Mouse (Mus musculus) gastrocnemius, postnatal 10 days (tissue): ENCODE results near the gene Mydgf. TPM values are rescaled to one million over a fixed set of nuclear protein-coding genes. Genes with fewer than 3 reads are reported as not detected.

ENCODE experiments used
- DNase-seq: peaks from one replicate; pipeline ENCODE4 v3.0.0; 2021; ENCODE audit warnings: mixed read lengths
- total RNA-seq, 2 experiments: library from RNA; stranded (reverse); gene quantifications; 2 replicates each; pipeline ENCODE4 v1.2.3; 2021

Mydgf gene
- total RNA-seq, 2 experiments from 2014 or later = 28.8 to 36.5 TPM

DNA sequence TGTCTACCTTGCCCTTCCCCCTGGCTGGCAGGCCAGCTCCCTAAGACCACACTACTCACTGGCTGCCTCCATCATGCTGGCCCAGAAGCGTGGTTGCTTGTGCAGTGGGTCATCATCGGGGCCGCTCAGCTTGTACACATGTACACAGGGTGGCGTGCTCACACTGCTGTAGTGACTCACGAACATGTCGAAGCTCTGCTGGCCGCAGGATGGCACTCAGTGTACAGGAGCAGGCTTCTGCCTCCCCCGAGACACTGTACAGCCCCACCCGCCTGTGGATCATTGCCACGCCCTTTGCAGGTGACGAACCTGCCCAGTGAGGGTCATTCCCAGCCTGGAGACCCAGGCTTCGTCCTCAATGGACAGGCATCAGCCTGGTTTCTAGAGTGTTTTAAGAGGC is 10.6 kb upstream of the Mydgf start:
- DNase-seq = no peak

DNA sequence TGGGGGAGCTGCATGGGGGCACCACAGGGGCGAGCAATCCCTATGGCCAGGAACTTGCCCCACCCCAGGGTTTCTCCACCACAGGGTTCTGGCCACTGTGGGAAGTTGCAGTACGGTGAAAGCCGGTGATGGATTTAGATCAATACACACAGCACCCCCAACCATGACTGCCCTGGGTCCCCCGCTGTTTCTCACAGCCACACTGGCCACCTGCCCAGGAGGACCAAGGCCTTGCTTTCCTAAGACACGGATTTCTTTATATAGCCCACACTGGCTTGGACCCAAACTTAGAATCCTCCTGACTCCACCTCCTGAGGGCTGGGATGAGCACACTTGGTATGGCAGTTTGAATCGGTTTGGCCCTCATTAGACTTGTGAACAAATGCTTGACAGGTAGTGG is 7.5 kb upstream of the Mydgf start:
- no peak for DNase-seq

DNA sequence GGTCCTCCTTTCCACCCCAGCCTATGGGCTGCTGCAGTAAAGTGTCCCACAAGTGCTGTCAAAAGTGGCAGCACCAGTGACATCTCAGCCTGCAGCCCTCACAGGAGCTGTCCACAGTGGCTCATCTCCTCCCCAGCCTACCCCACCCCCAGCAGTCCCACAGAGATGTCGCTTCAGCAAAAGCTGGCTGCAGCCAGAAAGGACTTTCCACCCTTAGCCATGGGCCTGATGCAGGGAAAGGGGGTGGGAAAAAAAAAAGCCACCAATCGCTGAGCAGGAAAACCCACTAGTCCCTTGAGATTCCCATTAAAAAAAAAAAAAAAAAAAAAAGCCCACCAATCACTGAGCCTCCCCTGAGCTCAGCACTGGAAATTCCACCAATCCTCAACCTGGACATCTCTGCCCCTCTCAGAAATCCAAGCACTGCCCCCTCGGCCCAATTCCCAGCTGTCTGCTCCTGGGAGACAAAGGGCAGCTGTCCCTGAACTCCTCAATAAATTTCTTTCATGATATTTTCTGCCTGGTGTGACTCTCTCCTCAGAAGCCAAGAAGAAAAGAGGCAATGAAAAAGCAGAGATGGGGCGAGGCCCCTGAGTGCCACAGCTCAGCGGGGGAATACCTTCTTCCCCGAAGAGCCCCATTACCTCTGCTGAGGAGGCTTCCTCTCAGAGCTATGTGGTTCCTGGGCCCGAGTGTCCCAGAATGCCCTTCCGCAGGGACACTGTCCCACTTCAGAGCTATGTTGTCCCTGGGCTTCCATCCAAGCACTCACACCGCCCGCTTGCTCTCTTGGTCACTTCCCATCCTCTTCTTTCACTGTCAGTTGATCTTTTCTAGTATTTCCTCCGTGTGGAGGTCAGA is 1.8 kb upstream of the Mydgf start:
- peak; percentile 63 for DNase-seq

DNA sequence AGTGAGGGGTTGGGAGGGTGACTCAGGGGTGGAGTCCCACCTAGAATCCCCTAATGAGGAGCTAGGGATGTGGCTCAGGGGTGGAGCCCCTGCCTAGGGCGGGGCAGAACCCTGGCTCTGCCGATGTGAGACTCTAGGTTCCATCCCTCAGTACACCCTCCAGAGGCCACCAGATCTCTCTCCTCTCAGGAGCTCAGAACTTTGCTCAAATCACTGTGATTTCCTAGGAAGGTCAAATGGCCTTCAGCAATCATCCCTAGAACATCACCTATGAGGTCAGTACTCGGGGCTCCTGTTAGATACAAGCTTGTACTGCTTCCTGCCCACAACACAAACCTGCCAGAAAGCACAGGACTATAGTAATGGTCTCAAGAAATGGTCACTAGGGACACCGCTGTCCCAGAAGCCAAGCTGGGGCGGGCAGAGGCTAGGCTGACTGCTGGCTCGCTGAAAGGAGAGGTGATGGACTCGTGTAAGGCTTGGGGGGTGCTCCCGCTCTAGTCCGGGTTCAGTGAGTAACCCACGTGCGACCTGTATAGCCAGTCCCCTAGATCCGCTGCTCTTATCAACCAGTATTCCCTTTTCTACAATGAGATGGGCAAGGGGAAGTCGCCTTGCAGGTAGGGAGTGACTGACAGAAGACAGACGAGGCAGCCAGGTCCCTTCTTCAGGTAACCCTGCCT is 604 bp downstream of the Mydgf start:
- no peak for DNase-seq

GRCm38 (mm10) chr17:56175416-56175815 is 8.3 kb downstream of the Mydgf start:
- no peak for DNase-seq

DNA sequence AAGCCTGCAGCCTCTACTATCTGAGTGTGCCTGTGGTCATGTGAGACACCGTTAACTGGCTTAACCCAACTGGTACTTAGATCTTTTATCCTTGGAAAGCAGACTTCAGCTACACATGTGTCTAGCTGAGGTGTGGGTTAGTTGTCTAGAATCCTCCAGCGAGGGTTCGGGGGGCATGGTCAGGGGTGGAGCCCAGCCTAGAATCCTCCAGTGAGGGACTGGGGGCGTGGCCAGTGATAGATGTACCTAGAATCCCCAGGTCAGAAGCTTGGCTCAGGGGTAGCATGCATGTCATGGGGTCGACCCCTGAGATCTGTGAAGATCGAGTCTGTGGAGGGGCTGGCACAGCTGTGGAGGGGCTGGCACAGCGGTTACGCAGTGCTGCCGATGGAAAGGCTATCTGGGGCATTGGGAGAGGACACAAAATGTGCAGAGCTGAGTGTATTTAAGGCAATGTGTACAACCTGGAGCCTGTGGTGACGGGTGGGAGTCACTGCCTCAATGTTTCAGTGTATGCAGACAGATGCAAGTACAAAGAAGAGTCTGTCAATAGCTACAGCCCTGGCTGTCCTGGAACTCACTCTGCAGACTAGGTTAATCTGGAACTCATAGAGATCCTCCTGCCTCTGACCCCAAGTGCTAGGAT is 10.2 kb downstream of the Mydgf start:
- no peak for DNase-seq

GRCm38 (mm10) chr17:56171881-56172280 is 11.8 kb downstream of the Mydgf start:
- DNase-seq = no peak

DNA sequence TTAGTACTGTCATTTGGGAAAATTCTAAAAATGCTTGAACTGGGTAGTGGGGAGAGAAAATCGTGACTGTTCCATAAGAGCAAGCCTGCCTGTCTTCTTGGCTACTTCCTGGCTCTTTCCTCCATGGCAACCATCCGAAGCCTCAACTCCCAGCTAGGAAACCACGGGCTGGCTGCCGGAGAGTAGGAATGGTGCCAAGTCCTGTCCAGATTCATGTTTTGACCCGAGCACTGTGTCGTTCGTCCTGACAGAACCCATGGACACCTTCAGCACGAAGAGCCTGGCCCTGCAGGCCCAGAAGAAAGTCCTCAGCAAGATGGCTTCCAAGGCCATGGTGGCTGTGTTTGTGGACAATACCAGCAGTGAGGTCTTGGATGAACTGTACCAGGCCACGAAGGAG is 12.3 kb downstream of the Mydgf start:
- DNase-seq = no peak

GRCm38 (mm10) chr17:56170636-56171035 is 13.1 kb downstream of the Mydgf start:
- DNase-seq = no peak

- no peak for DNase-seq
Observed at GRCm38 (mm10) chr17:56169830-56170229, 13.9 kb downstream of the Mydgf start.

DNA sequence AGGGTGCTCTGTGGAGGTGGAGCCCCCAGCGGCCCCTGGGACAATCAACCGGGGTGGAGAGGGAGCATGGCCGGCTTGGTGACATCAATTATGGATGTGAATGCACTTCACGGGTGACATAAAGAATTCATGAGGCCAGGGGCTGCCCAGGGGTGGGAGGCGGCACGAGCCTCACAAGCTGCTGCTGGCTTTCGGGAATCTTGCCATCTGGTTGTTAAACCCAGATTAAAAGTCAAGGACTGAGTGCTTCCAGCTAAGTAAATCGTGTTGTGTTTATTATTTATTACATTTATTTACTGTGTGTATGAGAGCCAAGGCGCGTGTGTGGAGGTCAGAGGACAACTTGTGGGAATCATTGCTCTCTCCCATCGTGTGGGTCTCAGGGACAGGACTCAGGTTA is 18.0 kb downstream of the Mydgf start:
- no peak for DNase-seq

DNA sequence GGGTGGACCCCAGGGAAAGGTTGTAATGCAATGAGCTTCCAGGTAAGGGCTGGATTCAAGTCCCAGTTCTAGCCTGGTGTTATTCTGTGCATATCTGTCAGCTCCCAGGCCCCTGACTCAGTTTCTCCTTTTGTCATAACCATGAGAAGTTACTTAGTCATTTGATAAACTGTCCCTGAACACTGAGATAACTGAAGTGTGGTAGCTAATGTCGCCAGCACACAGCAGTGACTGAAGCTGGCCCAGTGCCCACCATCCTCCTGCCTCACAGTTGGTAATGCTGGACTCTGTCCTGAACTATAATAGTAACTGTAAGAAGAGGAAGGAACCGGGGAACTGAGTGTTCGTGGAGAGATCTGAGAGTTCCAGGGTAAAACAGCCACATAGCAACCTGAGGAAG is 19.2 kb downstream of the Mydgf start:
- no peak for DNase-seq

DNA sequence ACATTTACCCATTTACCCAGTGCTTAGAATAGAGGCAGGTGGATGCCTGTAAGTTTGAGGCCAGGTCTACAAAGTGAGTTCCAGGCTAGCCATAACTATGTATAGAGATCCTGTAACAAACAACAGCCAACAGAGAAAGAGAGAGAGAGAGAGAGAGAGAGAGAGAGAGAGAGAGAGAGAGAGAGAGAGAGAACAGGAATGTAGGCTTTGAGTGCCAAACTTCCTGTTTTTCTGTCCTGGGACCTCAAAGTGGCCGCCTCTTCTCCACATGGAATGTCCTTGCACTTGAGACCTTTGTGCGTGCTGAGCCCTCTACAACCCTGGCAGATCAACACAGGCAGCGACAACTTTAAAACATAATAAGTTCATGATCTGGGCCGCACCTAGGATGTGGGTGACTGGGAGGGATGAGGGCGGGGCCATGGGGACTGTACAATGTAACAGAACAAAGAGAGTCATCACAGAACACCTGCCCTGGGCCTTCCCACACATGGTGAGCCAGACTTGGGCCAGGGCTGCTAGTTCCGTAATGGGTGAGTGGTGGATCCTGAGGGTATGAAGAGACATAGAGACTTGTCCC is 20.1 kb downstream of the Mydgf start:
- DNase-seq = no peak

DNA sequence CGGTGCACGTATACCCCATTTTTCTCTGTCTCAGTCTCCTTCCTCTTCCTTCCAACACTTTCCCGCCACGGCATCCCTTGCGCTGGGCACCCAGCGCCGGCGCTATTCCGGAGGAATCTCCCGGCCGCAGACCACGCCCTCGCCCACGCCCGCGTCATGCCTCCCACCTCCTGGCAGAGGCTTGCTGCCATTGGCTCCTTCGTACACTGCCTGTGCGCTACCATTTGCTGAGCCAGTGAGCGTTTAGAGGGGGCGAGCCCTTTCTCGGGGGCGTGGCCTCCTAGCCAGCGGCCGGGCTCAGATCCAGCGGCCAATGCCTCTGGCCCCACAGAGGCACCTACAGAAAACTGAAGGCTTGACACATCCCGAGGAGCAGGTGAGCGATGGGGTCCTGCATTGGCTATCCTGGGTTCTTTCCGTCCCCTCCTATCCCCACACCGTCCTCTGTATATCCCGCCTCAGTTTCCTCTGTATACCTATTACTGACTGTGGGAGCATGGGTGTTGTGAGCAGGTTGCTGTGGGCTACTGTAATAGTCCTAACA is 21.4 kb downstream of the Mydgf start, which contains the start of gene Tnfaip8l1:
Tnfaip8l1 (plus strand) TSS at position 247 of the 544 bp plus-strand sequence.
- DNase-seq = peak; percentile 90

GRCm38 (mm10) chr17:56159729-56160128 is 24.0 kb downstream of the Mydgf start:
- peak; percentile 71 for DNase-seq

DNA sequence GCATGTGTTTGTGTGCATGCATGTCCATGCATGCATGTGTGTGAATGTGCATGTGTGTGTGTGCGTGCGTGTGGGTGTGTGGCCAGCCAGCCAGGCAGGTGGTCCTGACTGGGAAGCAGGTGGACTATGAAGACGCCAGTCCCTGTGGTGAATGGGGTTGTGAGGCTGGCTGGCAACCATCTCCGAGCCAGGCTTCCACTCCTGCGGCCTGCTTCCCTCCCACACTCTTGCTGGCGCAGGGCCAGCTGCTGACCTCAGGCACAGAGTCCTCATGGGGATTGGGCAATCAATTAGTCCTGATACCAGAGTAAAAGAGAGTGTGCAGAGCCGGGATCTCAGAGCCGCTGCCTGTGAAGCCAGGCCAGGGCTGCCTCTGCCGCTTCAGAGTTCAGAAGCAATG is 30.1 kb downstream of the Mydgf start:
- peak; percentile 58 for DNase-seq

DNA sequence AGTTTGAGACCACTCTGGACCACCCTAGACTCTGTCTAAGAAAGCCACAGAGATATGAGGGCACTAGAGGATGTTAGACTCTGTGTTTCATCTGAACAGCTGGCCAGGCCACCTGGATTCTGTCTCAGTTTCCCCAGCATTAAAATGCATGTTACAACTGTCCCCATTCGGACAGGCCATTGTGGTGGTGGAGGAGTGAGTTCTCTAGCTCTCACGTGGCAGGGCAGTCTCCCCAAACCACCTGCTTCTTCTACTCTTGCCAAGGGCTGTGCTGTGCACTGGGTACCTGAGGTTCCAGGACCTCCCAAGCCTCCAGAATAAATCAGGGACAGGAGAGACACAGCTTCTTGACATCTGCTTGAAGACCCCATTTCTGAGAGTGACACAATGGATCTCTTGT is 33.8 kb downstream of the Mydgf start:
- DNase-seq = no peak

DNA sequence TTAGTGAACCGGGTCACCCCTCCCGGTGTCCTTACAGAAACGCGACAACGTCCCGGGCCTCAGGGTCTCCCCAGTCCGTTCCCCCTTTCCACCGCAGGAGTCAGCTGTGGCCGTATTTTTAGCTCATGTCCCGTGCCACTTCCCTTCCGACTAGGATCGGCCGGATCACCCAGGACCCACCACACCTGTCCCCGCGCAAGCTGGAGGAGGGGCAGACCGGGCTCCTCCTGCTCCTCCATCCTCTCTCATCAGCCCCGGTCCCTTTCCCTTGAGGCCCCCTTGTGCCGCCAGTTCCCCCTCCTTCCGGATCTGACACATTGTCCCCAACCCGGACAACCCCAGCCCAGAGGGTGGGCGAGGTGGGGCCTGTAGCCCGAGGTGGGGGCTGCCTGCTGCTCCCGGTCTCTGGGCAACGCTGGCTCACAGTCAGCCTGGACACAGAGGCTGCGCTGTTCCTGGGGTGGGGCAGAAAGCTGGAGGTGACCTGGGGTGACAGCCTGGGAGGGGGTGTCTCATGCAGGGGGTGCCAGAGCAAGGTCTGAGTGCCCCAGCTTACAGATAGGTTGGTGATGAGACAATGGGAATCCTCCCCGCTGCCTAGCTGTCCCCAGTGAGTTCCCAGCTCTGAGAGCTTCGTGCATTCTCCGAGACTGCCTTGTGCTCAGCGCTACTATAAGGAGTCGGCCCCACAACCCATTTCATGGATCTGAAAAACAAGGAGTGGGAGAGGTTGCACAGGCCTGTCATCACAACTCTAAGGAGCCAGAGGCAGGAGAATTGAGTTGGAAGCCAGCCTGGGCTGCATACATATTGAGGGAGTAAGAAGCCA is 34.7 kb downstream of the Mydgf start:
- DNase-seq = no peak

GRCm38 (mm10) chr17:56148280-56148679 is 35.4 kb downstream of the Mydgf start:
- DNase-seq = no peak

DNA sequence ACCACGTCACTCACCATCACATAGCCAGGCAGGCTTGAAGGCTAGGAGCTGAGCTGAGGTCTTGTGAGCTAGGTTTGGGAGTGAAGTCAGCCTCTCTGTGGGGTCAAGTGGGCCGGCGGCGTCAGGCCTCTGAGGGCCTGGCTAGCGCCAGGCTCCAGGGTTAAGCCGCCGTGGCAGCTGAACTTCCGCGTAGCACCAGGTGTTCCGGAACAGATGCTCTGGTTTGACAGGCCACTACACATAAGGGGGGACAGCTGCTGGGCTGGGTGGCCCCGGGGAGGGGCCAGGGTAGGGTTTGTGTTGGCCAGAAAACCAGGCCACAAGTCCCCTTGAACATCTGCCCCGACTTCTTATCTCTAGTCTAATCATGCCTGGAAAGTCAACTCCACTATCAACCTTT is 36.3 kb downstream of the Mydgf start:
- DNase-seq = no peak

DNA sequence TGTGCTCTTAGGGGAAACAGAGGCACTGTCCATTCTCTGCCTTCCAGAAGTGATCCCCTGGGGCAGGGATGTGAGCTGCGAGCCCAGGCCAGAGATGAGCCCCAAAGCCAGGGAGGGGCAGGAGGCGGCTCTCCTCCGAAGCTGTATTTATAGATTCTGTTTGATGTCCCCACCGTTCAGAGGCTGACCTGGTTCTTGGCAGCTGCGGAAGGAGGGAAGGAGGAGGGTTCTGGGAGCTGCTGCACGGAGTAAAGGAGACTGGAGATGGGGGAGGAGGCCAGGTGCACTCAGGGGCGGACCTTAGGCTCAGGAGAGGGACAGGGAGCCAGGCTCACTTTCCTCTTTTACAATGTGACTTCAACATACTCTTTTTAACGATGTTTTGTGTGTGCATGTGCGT is 37.6 kb downstream of the Mydgf start:
- DNase-seq = no peak

- DNase-seq = no peak
Observed at GRCm38 (mm10) chr17:56144546-56144945, 39.2 kb downstream of the Mydgf start.
